Mouse (Mus musculus) lung, adult 2 months (tissue): Measurements from ENCODE around the gene Tmtc1.

Source experiments
- CTCF ChIP-seq: fragments of 200-500 bp; IDR thresholded peaks from 2 replicates; pipeline ENCODE4 v1.5.1; 2011; ENCODE audit warnings: mild to moderate bottlenecking, low read length, control low read depth; ENCODE audit not compliant: insufficient read depth
- POLR2A ChIP-seq: fragments of 200-500 bp; IDR thresholded peaks from 2 replicates; pipeline ENCODE4 v1.6.1; 2011; ENCODE audit warnings: low read depth, mild to moderate bottlenecking, control low read depth, low read length, borderline replicate concordance; ENCODE audit errors: extremely low read depth

DNA sequence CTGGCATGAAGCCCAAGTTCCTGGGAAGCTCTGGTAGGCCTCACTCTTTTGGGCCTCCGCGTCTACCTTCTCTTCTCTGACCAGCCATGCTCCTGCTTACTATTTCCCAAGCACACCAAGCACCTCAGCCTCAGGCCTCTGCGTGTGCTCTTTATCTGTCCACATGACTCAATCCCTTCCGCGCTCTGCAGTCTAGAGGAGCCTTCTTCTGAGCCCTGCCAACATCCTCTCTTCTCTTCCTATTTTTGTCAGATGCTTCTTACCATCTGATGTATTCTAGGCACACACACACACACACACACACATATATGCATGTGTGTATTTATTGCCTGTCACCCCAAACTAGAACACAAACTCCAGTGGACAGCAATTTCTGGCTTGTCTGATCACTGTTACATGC lies 202.5 kb downstream of the Tmtc1 start:
- no peak for TF ChIP-seq CTCF
- no peak for TF ChIP-seq POLR2A
